Mouse (Mus musculus): Measurements from ENCODE around the gene Cfap70. TPM values are rescaled to one million over a fixed set of nuclear protein-coding genes. Genes with fewer than 3 reads are reported as not detected.

Gene Cfap70
- polyA plus RNA-seq, 1 experiment from 2014 or later: 0.08 TPM

DNA sequence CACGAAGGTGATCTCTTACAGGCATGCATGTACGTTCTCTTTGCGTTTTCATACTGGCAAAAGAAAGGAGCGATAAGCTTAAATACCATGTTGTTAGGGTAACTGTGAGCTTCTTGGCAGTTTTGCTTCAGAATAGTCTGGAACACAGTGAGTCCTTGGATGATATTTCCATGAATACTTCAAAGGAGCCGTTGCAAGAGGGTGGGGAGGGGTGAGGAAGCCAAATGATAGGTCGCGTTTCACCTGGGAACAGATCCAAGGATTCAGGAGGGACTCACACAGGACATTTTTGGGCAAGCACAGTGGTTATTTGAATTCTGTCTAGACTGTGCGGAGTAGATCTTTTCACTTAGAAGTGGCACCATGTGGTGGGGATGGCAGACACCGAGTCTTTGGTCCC, 54.8 kb downstream of the Cfap70 start:
- Histone ChIP-seq H3K27me3 (replicated peaks; ENCODE audit: control insufficient read depth, insufficient read depth, low read length) (no peaks in the 10 kb centered on the region), H3K4me1 (replicated peaks; ENCODE audit: control insufficient read depth, insufficient read depth, low read length) (0 out of 2 replicates have a peak, but pooled peaks cover 7% of the 10 kb centered on the region), H3K9me3 (ENCODE audit: control insufficient read depth, low read length) (no peaks in the 10 kb centered on the region), H3K36me3 (ENCODE audit: control insufficient read depth, insufficient read depth, low read length) (no peaks in the 10 kb centered on the region), H3K27ac (ENCODE audit: low read depth) (no peak overlapping the region), H3K4me3 (ENCODE audit: low read depth, low read length) (no peak overlapping the region), H3K9ac (ENCODE audit: low read length) (no peak overlapping the region), H3K4me2 (ENCODE audit: low read length) (no peak overlapping the region)
- no peak for DNase-seq (ENCODE audit: low spot score)
- 84% methylated on average over 9 of the region's 9 CpGs for WGBS
- ATAC-seq (replicated peaks; ENCODE audit: low FRiP score, low TSS enrichment, low read depth): no peak

DNA sequence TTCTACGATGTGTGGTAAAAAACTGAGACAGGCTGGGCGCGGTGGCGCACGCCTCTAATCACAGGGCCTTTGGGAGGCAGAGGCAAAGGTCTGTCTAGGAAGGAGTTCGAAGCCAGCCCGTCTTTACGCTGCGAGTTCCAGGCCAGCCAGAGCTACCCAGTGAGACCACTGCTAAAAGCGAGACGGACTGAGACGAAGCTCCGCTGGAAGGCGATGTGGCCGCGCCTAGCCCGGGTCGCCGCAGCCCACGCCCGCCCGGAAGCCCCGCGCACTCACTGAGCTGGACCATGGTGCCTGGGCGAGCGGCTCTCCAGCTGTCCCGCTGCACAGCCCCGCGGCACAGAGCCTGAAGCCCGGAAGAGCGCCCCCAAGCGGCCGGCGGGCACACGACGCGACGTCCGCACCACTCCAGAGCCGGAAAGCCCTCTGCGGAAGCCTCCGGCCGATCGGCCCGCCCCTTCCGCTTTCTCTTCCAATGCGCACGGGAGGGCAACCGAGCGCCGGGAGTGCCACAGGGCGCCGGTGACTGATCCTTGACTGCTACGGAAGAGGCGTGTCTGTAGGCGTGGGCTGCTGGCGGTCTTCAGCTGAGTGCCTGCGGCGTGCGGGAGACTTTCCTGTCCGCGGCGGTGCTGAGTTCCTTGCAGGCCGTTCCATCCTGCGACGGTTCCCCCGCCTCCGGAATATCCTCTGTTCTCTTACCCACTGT, 58.7 kb downstream of the Cfap70 start, which contains the start of gene Mrps16:
Mrps16 (minus strand) TSS at position 430 of the 709 bp plus-strand sequence.
- no peaks in the 10 kb centered on the region for H3K27me3 ChIP-seq (replicated peaks; ENCODE audit: control insufficient read depth, insufficient read depth, low read length)
- peak within 1 kb of the TSS; percentile 86 for H3K4me3 ChIP-seq (ENCODE audit: low read depth, low read length)
- 0 out of 2 replicates have a peak, but pooled peaks cover 9% of the 10 kb centered on the region for H3K4me1 ChIP-seq (replicated peaks; ENCODE audit: control insufficient read depth, insufficient read depth, low read length)
- peak; percentile 94 for ATAC-seq (replicated peaks; ENCODE audit: low FRiP score, low TSS enrichment, low read depth)
- peaks cover 20% of the 10 kb centered on the region for H3K36me3 ChIP-seq (ENCODE audit: control insufficient read depth, insufficient read depth, low read length)
- no peaks in the 10 kb centered on the region for H3K9me3 ChIP-seq (ENCODE audit: control insufficient read depth, low read length)
- H3K4me2 ChIP-seq (ENCODE audit: low read length): peak within 1 kb of the TSS; percentile 66
- DNase-seq (ENCODE audit: low spot score): peak; percentile 88
- H3K27ac ChIP-seq (ENCODE audit: low read depth): peak within 1 kb of the TSS; percentile 82
- under 1% methylated on average over 68 of the region's 68 CpGs for WGBS
- peak within 1 kb of the TSS; percentile 86 for H3K9ac ChIP-seq (ENCODE audit: low read length)

DNA sequence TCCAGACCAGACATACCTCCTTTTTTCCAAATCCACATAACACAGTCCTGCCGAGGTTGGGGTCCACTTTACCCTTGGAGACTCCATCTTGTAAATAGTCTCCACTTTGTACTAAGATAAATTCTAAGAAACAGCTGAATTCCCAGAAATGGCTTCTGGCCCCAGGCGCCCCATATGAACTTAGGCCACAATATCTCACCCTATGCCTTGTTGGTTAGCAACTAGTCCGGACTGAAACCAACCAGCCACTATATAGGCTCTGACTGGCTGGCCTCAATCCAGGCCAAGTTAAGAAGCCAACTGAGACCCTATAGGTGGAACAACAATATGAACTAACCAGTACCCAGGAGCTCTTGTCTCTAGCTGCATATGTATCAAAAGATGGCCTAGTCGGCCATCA, 59.7 kb downstream of the Cfap70 start:
- no peak overlapping the region for H3K27ac ChIP-seq (ENCODE audit: low read depth)
- peaks cover 16% of the 10 kb centered on the region for H3K4me1 ChIP-seq (replicated peaks; ENCODE audit: control insufficient read depth, insufficient read depth, low read length)
- H3K36me3 ChIP-seq (ENCODE audit: control insufficient read depth, insufficient read depth, low read length): peaks cover 26% of the 10 kb centered on the region
- H3K27me3 ChIP-seq (replicated peaks; ENCODE audit: control insufficient read depth, insufficient read depth, low read length): no peaks in the 10 kb centered on the region
- H3K4me2 ChIP-seq (ENCODE audit: low read length): peak overlapping the region; percentile 66
- H3K4me3 ChIP-seq (ENCODE audit: low read depth, low read length): 0 out of 2 replicates have a peak overlapping the region, but pooled peaks have one; percentile 86
- 87% methylated on average over 3 of the region's 4 CpGs for whole genome bisulfite sequencing
- no peaks in the 10 kb centered on the region for H3K9me3 ChIP-seq (ENCODE audit: control insufficient read depth, low read length)
- DNase-seq (ENCODE audit: low spot score) (no peak), ATAC-seq (replicated peaks; ENCODE audit: low FRiP score, low TSS enrichment, low read depth) (no peak)
- no peak overlapping the region for H3K9ac ChIP-seq (ENCODE audit: low read length)

DNA sequence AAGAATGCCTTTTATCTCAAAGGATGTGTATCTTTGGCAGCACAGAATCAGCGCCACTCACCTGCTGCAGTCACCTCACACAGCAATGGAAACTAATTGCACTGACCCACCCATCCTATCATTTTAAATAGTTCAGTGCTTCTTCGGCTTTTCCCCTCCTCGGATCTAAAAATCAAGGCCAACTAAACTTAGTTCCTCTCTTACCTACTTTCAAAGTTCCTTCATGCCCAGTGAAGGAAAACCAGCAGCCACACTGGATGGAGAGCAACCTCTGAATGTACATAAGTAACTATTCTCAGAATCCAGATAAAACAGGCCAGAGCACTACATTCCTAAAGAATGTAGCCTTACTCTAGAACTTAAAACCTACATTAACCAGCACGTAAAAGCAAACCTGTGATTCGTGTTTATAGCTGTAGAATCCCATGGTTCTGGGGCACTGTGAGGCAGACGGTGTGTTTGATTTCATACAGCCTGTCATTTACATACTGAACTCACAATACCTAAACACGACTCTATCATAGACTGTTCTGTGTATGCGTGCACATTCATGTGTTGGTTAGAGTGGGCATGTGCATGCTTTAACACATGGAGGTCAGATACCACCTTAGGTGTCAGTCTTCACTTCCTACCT, 62.5 kb downstream of the Cfap70 start:
- no peaks in the 10 kb centered on the region for H3K9me3 ChIP-seq (ENCODE audit: control insufficient read depth, low read length)
- H3K4me2 ChIP-seq (ENCODE audit: low read length): peak overlapping the region; percentile 83
- H3K27ac ChIP-seq (ENCODE audit: low read depth): no peak overlapping the region
- H3K9ac ChIP-seq (ENCODE audit: low read length): peak overlapping the region; percentile 67
- WGBS: 86% methylated on average over 8 of the region's 8 CpGs
- peak overlapping the region; percentile 72 for H3K4me3 ChIP-seq (ENCODE audit: low read depth, low read length)
- ATAC-seq (replicated peaks; ENCODE audit: low FRiP score, low TSS enrichment, low read depth): no peak
- H3K36me3 ChIP-seq (ENCODE audit: control insufficient read depth, insufficient read depth, low read length): peaks cover 48% of the 10 kb centered on the region
- no peak for DNase-seq (ENCODE audit: low spot score)
- H3K4me1 ChIP-seq (replicated peaks; ENCODE audit: control insufficient read depth, insufficient read depth, low read length): peaks cover 32% of the 10 kb centered on the region
- H3K27me3 ChIP-seq (replicated peaks; ENCODE audit: control insufficient read depth, insufficient read depth, low read length): no peaks in the 10 kb centered on the region

DNA sequence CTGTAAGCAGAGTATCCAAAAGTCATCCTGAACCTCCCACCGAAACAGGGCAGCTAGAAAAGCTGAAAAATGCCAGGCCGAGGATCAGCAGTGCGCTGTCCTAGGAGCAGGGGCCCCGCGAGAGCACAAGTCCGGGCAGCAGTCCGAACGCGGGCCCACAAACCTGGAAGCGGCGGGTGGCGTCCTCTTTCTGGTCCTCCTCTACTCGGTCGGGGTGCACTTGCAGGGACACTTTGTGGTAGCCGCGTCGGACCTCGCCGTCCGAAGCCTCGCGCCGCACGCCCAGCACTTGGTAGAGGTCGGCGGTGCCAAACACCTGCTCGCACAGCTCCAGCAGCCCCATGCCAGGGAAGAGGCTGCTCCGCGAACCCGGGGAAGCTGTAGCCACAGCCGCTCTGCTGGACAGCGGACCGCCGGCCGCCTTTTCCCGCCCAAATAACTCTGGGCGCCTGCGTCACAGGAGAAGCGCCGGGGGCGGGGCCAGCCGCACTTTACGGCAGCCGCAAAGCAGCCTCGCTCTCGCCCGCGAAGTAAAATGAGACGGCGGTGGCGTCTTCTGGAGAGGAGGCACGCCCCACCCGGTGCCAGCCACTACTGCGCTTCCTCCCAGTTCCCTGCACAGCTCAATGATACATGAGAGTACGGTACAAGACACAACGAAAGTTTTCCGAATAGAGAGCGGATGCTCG, 63.4 kb downstream of the Cfap70 start, which contains the start of gene Dnajc9:
Dnajc9 (minus strand) TSS at position 470 of the 689 bp plus-strand sequence.
- Histone ChIP-seq H3K27ac (ENCODE audit: low read depth) (peak within 1 kb of the TSS; percentile 88), H3K9me3 (ENCODE audit: control insufficient read depth, low read length) (no peaks in the 10 kb centered on the region), H3K36me3 (ENCODE audit: control insufficient read depth, insufficient read depth, low read length) (peaks cover 58% of the 10 kb centered on the region), H3K4me3 (ENCODE audit: low read depth, low read length) (peak within 1 kb of the TSS; percentile 72), H3K9ac (ENCODE audit: low read length) (peak within 1 kb of the TSS; percentile 67), H3K27me3 (replicated peaks; ENCODE audit: control insufficient read depth, insufficient read depth, low read length) (no peaks in the 10 kb centered on the region), H3K4me2 (ENCODE audit: low read length) (peak within 1 kb of the TSS; percentile 83), H3K4me1 (replicated peaks; ENCODE audit: control insufficient read depth, insufficient read depth, low read length) (peaks cover 26% of the 10 kb centered on the region)
- under 1% methylated on average over 59 of the region's 59 CpGs for WGBS
- ATAC-seq (replicated peaks; ENCODE audit: low FRiP score, low TSS enrichment, low read depth) (peak; percentile 71), DNase-seq (ENCODE audit: low spot score) (peak; percentile 96)

DNA sequence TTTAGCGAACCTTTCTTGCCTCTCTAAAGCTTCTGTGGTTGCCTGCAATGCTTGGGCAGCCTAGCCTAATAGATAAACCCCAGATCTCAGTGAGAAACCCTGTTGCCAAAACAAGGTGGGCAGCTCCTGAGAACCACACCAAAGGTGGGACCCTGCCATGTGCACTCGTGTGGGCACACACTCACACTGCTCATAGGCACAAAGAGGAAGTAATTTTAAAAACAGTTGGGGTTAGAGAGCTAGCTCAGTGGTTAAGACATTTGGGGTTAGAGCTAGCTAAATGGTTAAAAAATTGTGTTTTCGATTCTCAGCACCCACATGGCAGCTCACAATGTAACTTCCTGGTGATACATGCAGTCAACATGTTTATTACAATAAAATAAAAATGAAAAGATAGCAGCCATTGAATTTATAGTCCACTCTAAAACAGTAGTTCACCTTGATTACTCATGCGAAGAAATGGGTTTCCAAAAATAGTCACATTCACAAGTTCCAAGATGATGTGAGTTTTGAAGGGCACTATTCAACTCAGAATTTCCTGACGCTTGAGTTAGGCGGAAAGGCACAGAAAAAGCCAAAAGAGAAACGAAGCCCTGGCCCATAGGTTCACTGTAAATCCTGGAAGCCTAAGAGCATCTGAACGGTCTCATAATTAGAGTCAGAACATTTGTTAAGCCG, 72.1 kb downstream of the Cfap70 start:
- Histone ChIP-seq H3K4me1 (replicated peaks; ENCODE audit: control insufficient read depth, insufficient read depth, low read length) (no peaks in the 10 kb centered on the region), H3K27ac (ENCODE audit: low read depth) (no peak overlapping the region), H3K27me3 (replicated peaks; ENCODE audit: control insufficient read depth, insufficient read depth, low read length) (no peaks in the 10 kb centered on the region), H3K9ac (ENCODE audit: low read length) (no peak overlapping the region), H3K9me3 (ENCODE audit: control insufficient read depth, low read length) (no peaks in the 10 kb centered on the region), H3K36me3 (ENCODE audit: control insufficient read depth, insufficient read depth, low read length) (peaks cover 72% of the 10 kb centered on the region), H3K4me2 (ENCODE audit: low read length) (no peak overlapping the region), H3K4me3 (ENCODE audit: low read depth, low read length) (no peak overlapping the region)
- ATAC-seq (replicated peaks; ENCODE audit: low FRiP score, low TSS enrichment, low read depth) (no peak), DNase-seq (ENCODE audit: low spot score) (no peak)
- WGBS: 91% methylated on average over 9 of the region's 9 CpGs

DNA sequence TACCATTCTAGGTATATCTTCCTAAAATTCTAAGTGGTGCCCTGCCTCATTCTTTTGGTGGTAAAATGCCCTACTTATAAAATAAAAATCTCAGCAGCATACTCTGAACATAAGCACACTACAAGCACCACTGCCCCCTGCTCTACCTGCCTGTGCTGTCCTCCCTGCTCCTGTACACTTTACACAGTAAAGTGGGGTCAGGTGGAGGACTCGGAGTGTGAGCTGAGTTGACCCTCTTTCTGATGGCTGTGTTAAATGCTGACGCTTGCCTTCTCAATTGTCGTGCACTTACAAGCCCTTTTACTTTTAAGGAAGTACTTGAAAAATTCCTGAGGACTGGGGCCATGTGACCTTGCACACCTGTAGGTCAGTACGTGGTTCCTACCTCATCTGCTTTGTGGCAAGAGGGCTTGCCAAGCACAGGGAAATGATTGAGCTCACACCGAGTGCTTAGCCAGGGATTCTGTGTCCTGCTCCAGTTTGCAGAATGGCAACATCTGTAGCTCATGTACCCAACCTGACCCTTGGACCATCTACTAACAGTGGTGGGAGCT, 72.9 kb downstream of the Cfap70 start:
- WGBS: 82% methylated on average over 5 of the region's 5 CpGs

More for the DNA sequence above, 72.9 kb downstream of the Cfap70 start:
- no peak overlapping the region for H3K4me3 ChIP-seq (ENCODE audit: low read depth, low read length)
- H3K4me1 ChIP-seq (replicated peaks; ENCODE audit: control insufficient read depth, insufficient read depth, low read length): no peaks in the 10 kb centered on the region
- no peak overlapping the region for H3K9ac ChIP-seq (ENCODE audit: low read length)
- ATAC-seq (replicated peaks; ENCODE audit: low FRiP score, low TSS enrichment, low read depth) (no peak), DNase-seq (ENCODE audit: low spot score) (no peak)
- no peak overlapping the region for H3K4me2 ChIP-seq (ENCODE audit: low read length)
- no peaks in the 10 kb centered on the region for H3K27me3 ChIP-seq (replicated peaks; ENCODE audit: control insufficient read depth, insufficient read depth, low read length)
- H3K27ac ChIP-seq (ENCODE audit: low read depth): no peak overlapping the region
- H3K9me3 ChIP-seq (ENCODE audit: control insufficient read depth, low read length): no peaks in the 10 kb centered on the region
- peaks cover 68% of the 10 kb centered on the region for H3K36me3 ChIP-seq (ENCODE audit: control insufficient read depth, insufficient read depth, low read length)
